Mouse (Mus musculus) left cerebral cortex, adult 8-10 months (tissue): Measurements from ENCODE around the gene 4930469K13Rik. TPM values are rescaled to one million over a fixed set of nuclear protein-coding genes. Genes with fewer than 3 reads are reported as not detected.

Experiments
- DNase-seq, 2 experiments: peaks; one replicate each; pipeline ENCODE4 v3.0.0; 2022; ENCODE audit warnings: low spot score in 2 of 2
- total RNA-seq, 4 experiments: library from RNA; stranded (reverse); gene quantifications; 2 replicates each; pipeline ENCODE4 v1.2.4; 2022

4930469K13Rik gene
- total RNA-seq, 4 experiments from 2014 or later, result not detected

- no peak for DNase-seq
These were observed 105.4 kb downstream of the 4930469K13Rik start, which contains the start of gene Kcnip1 for GRCm38 (mm10) chr11:33992938-33993337. Gene Kcnip1 (minus strand): TSS chr11:33993152.

GRCm38 (mm10) chr11:33990002-33990401, 108.4 kb downstream of the 4930469K13Rik start:
- DNase-seq, result no peak

GRCm38 (mm10) chr11:33986525-33986924, 111.8 kb downstream of the 4930469K13Rik start:
- DNase-seq, result no peak

- no peak for DNase-seq
These were observed 118.2 kb downstream of the 4930469K13Rik start for GRCm38 (mm10) chr11:33980146-33980545.

- DNase-seq, result no peak
These were observed 123.2 kb downstream of the 4930469K13Rik start for GRCm38 (mm10) chr11:33975121-33975520.

GRCm38 (mm10) chr11:33974341-33975040, 123.9 kb downstream of the 4930469K13Rik start:
- DNase-seq, result no peak

GRCm38 (mm10) chr11:33972114-33972513, 126.2 kb downstream of the 4930469K13Rik start:
- no peak for DNase-seq

GRCm38 (mm10) chr11:33969199-33969598, 129.2 kb downstream of the 4930469K13Rik start:
- no peak for DNase-seq

GRCm38 (mm10) chr11:33967708-33968107, 130.6 kb downstream of the 4930469K13Rik start:
- no peak for DNase-seq

- DNase-seq, result no peak
These were observed 133.0 kb downstream of the 4930469K13Rik start for GRCm38 (mm10) chr11:33965380-33965779.

GRCm38 (mm10) chr11:33962688-33963407, 135.5 kb downstream of the 4930469K13Rik start, which contains the start of gene Kcnmb1:
Gene Kcnmb1 (plus strand): TSS chr11:33963013.
- DNase-seq, result no peak

GRCm38 (mm10) chr11:33962178-33962577, 136.2 kb downstream of the 4930469K13Rik start:
- DNase-seq, result no peak

- DNase-seq, result no peak
These were observed 139.6 kb downstream of the 4930469K13Rik start for GRCm38 (mm10) chr11:33958713-33959112.

GRCm38 (mm10) chr11:33957595-33957994, 140.8 kb downstream of the 4930469K13Rik start:
- no peak for DNase-seq

- DNase-seq, result no peak
These were observed 141.7 kb downstream of the 4930469K13Rik start for GRCm38 (mm10) chr11:33956623-33957022.

GRCm38 (mm10) chr11:33955982-33956381, 142.4 kb downstream of the 4930469K13Rik start:
- DNase-seq, result no peak

- no peak for DNase-seq
These were observed 146.4 kb downstream of the 4930469K13Rik start for GRCm38 (mm10) chr11:33951684-33952625.

GRCm38 (mm10) chr11:33951155-33951554, 147.2 kb downstream of the 4930469K13Rik start:
- DNase-seq, result no peak

- no peak for DNase-seq
These were observed 151.9 kb downstream of the 4930469K13Rik start for GRCm38 (mm10) chr11:33946501-33946900.

- DNase-seq, result no peak
These were observed 153.5 kb downstream of the 4930469K13Rik start for GRCm38 (mm10) chr11:33944786-33945328.
